Mouse (Mus musculus) lung, postnatal 0 days (tissue): ENCODE measurements around the gene Tusc2. TPM values are rescaled to one million over a fixed set of nuclear protein-coding genes. Genes with fewer than 3 reads are reported as not detected.

Source experiments
- ATAC-seq: fragments of 200-750 bp; cut with Nextera tagmentation; 2 replicates; pipeline ENCODE4 v1.8.0; 2017; ENCODE audit warnings: moderate library complexity
- DNase-seq: peaks from one replicate; pipeline ENCODE4 v3.0.0-alpha.2; 2016; ENCODE audit warnings: low spot score
- H3K27ac ChIP-seq: fragments of 300-500 bp; sonication (generic); 2 replicates; pipeline ENCODE4 v1.5.1; 2014; ENCODE audit warnings: antibody characterized with exemption, mild to moderate bottlenecking, low read length, mixed read lengths
- H3K27me3 ChIP-seq: fragments of 300-500 bp; sonication (generic); replicated peaks from 2 replicates; pipeline ENCODE4 v1.6.1; 2014; ENCODE audit warnings: low read length, mixed read lengths; ENCODE audit not compliant: insufficient read depth
- H3K36me3 ChIP-seq: fragments of 300-500 bp; sonication (generic); 2 replicates; pipeline ENCODE4 v1.6.1; 2014; ENCODE audit warnings: low read length, mixed read lengths; ENCODE audit not compliant: insufficient read depth
- H3K4me1 ChIP-seq: fragments of 300-500 bp; sonication (generic); 2 replicates; pipeline ENCODE4 v1.6.1; 2014; ENCODE audit warnings: antibody characterized with exemption, low read depth, low read length, mixed read lengths; ENCODE audit not compliant: insufficient read depth
- H3K4me2 ChIP-seq: fragments of 300-500 bp; sonication (generic); replicated peaks from 2 replicates; pipeline ENCODE4 v1.6.1; 2014; ENCODE audit warnings: low read depth, mild to moderate bottlenecking, low read length, moderate library complexity, mixed read lengths
- H3K4me3 ChIP-seq: fragments of 300-500 bp; sonication (generic); 2 replicates; pipeline ENCODE4 v1.5.1; 2014; ENCODE audit warnings: low read depth, low read length
- H3K9ac ChIP-seq: fragments of 300-500 bp; sonication (generic); replicated peaks from 2 replicates; pipeline ENCODE4 v1.6.1; 2014; ENCODE audit warnings: low read depth, mild to moderate bottlenecking
- H3K9me3 ChIP-seq: fragments of 300-500 bp; sonication (generic); 2 replicates; pipeline ENCODE4 v1.6.1; 2016; ENCODE audit warnings: low read length, mixed read lengths
- CTCF ChIP-seq: IDR thresholded peaks from 2 replicates; pipeline ENCODE4 v1.5.1; 2016; ENCODE audit warnings: antibody characterized with exemption, mild to moderate bottlenecking
- EP300 ChIP-seq: IDR thresholded peaks from 2 replicates; pipeline ENCODE4 v1.6.1; 2016; ENCODE audit warnings: antibody characterized with exemption, mild to moderate bottlenecking, control low read depth
- WGBS: fragments of 180-500 bp; shearing (Covaris S2); extraction: QIAGEN DNeasy Blood & Tissue Kit; methylation state at CpG from one replicate; pipeline ENCODE4 v1.1.7; 2014; 5-methylcytosine and 5-hydroxymethylcytosine counted together
- polyA plus RNA-seq: library from polyadenylated mRNA; unstranded; fragments of >200 nt; fragmentation: Nextera tagmentation; extraction: Ambion mirVana; gene quantifications from 2 replicates; pipeline ENCODE4 v1.2.1, GENCODE M21; 2015

Tusc2 gene
- polyA plus RNA-seq, 1 experiment from 2014 or later: 41.5 TPM

- DNase-seq (no peak), ATAC-seq (no peak)
- TF ChIP-seq CTCF: no peak
- TF ChIP-seq EP300: no peak
- peaks cover 28% of the 10 kb centered on the region for H3K36me3 ChIP-seq
- H3K4me1 ChIP-seq: peaks cover 28% of the 10 kb centered on the region; the same call in 1 of the 2 replicates
- no peak overlapping the region for H3K4me2 ChIP-seq
- no peak overlapping the region for H3K4me3 ChIP-seq
- 53% methylated on average over 4 of the region's 4 CpGs for WGBS
- H3K9me3 ChIP-seq: no peaks in the 10 kb centered on the region
- no peaks in the 10 kb centered on the region for H3K27me3 ChIP-seq
- no peak overlapping the region for H3K27ac ChIP-seq
- no peak overlapping the region for H3K9ac ChIP-seq
Measured at GRCm38 (mm10) chr9:107540420-107540819, 22.6 kb upstream of the Tusc2 start.

- Histone ChIP-seq H3K4me2 (peak overlapping the region; percentile 60), H3K9ac (no peak overlapping the region), H3K36me3 (peaks cover 28% of the 10 kb centered on the region), H3K4me3 (no peak overlapping the region), H3K4me1 (peaks cover 22% of the 10 kb centered on the region; the same call in 1 of the 2 replicates), H3K27me3 (no peaks in the 10 kb centered on the region), H3K9me3 (no peaks in the 10 kb centered on the region), H3K27ac (no peak overlapping the region)
- TF ChIP-seq CTCF (no peak), EP300 (no peak)
- 22% methylated on average over 10 of the region's 10 CpGs for WGBS
- no peak for ATAC-seq
- no peak for DNase-seq
Measured at GRCm38 (mm10) chr9:107541005-107541404, 22.1 kb upstream of the Tusc2 start.

- Histone ChIP-seq H3K4me2 (peak within 1 kb of the TSS; percentile 60), H3K27ac (0 out of 2 replicates have a peak within 1 kb of the TSS, but pooled peaks have one; percentile 22), H3K36me3 (peaks cover 28% of the 10 kb centered on the region), H3K9ac (peak within 1 kb of the TSS; percentile 37), H3K4me3 (peak within 1 kb of the TSS; percentile 70), H3K4me1 (peaks cover 16% of the 10 kb centered on the region; the same call in 1 of the 2 replicates), H3K9me3 (no peaks in the 10 kb centered on the region), H3K27me3 (no peaks in the 10 kb centered on the region)
- TF ChIP-seq EP300 (no peak), CTCF (no peak; the same call in 1 of the 2 replicates)
- WGBS: under 1% methylated on average over 46 of the region's 46 CpGs
- peak; percentile 96 for DNase-seq
- peak; percentile 92 for ATAC-seq
Measured at GRCm38 (mm10) chr9:107541474-107542351, 21.3 kb upstream of the Tusc2 start, which contains the start of the genes Cyb561d2 and Nprl2. Gene Cyb561d2, minus strand, starts transcription at chr9:107542193. Gene Nprl2, plus strand, starts transcription at chr9:107542226.

GRCm38 (mm10) chr9:107542352-107542686 lies 20.7 kb upstream of the Tusc2 start:
- Histone ChIP-seq H3K36me3 (peaks cover 28% of the 10 kb centered on the region), H3K27ac (no peak overlapping the region), H3K4me1 (peaks cover 13% of the 10 kb centered on the region), H3K9ac (peak overlapping the region; percentile 37), H3K27me3 (no peaks in the 10 kb centered on the region), H3K9me3 (no peaks in the 10 kb centered on the region), H3K4me2 (peak overlapping the region; percentile 60), H3K4me3 (peak overlapping the region; percentile 70)
- DNase-seq (no peak), ATAC-seq (peak; percentile 0; the same call in 1 of the 2 replicates)
- TF ChIP-seq CTCF (no peak), EP300 (no peak)
- under 1% methylated on average over 11 of the region's 11 CpGs for WGBS

- no peak for ATAC-seq
- 26% methylated on average over 8 of the region's 8 CpGs for whole genome bisulfite sequencing
- TF ChIP-seq EP300 (no peak), CTCF (no peak)
- DNase-seq: no peak
- Histone ChIP-seq H3K4me3 (peak overlapping the region; percentile 70), H3K9ac (peak overlapping the region; percentile 37; the same call in 1 of the 2 replicates), H3K4me2 (peak overlapping the region; percentile 60), H3K27me3 (no peaks in the 10 kb centered on the region), H3K4me1 (peaks cover 14% of the 10 kb centered on the region), H3K27ac (no peak overlapping the region), H3K36me3 (peaks cover 28% of the 10 kb centered on the region), H3K9me3 (no peaks in the 10 kb centered on the region)
Measured at GRCm38 (mm10) chr9:107542721-107543120, 20.3 kb upstream of the Tusc2 start.

- Histone ChIP-seq H3K36me3 (peaks cover 22% of the 10 kb centered on the region), H3K27me3 (no peaks in the 10 kb centered on the region), H3K4me1 (peaks cover 14% of the 10 kb centered on the region), H3K9ac (no peak overlapping the region), H3K4me3 (no peak overlapping the region), H3K9me3 (no peaks in the 10 kb centered on the region), H3K4me2 (no peak overlapping the region), H3K27ac (no peak overlapping the region)
- no peak for ATAC-seq
- DNase-seq: no peak
- WGBS: 89% methylated on average over 10 of the region's 11 CpGs
- TF ChIP-seq EP300: no peak
- no peak for TF ChIP-seq CTCF
Measured at GRCm38 (mm10) chr9:107543299-107543698, 19.8 kb upstream of the Tusc2 start.
